Mouse (Mus musculus) ES-CJ7 (cell line): Measurements from ENCODE around the gene Xpot.

Experiments used
- DNase-seq: peaks from one replicate; pipeline ENCODE4 v3.0.0; 2011; ENCODE audit warnings: low read depth, low spot score

Gene Xpot

GRCm38 (mm10) chr10:121626186-121626882 is at the start of gene Xpot:
Gene Xpot (minus strand): TSS chr10:121626332.
- DNase-seq, result peak; percentile 99

GRCm38 (mm10) chr10:121669103-121669502 is 43.0 kb upstream of the Xpot start:
- DNase-seq, result no peak

GRCm38 (mm10) chr10:121665631-121666145 is 39.6 kb upstream of the Xpot start:
- no peak for DNase-seq

DNA sequence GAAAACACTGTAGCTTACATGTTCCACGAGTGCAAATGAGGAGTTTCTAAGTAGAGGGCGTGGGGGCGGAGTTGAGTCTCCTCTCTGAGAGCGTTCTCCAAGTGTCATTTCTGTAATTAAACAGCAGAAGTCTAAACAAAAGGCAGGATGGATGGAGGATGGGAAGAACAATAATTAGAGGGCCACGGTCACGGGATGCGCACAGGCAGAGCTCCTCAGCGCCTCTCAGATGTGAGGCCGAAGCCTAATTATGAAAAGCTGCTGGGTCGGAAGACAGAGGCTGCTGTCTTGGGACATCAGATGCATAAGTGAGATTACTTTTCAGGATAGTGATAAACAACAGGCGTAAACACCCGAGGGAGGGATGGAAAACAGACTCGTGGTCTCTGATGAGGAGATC is 37.5 kb upstream of the Xpot start:
- DNase-seq, result peak; percentile 22

DNA sequence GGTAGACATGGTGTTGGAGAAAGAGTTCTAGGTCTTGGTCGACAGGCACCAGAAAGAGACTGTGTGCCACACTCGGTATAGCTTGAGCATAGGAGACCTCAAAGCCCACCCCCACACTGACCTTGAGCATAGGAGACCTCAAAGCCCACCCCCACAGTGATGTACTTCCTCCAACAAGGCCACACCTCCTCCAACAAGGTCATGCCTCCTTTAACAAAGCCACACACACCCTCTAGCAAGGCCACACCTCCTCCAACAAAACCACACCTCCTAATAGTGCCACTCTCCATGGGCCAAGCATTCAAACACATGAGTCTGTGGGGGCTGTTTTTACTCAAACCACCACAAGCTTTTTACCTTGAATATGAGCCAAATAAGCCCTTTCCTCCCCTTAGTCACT is 36.6 kb upstream of the Xpot start:
- peak; percentile 65 for DNase-seq

DNA sequence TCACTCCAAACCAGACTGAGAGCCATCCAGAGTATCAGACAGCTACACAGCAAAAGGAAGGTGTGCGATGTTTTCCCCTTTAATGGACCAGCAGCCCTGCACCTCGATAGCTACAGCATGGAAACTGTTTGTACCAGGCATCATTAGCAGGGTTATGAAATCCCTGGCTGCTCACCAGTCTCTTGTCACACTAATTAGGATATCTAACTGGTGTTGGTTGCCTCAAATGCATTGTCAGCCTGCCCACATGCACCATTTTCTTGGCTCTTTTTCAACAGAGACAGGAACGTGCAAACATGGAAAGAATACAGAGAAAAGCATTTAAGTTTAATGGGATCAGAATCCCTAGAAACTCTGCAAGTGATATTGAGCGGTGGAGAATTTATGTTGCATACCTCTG is 29.8 kb upstream of the Xpot start:
- no peak for DNase-seq

- DNase-seq, result no peak
Observed at GRCm38 (mm10) chr10:121653079-121653478, 26.9 kb upstream of the Xpot start.

- no peak for DNase-seq
Observed at GRCm38 (mm10) chr10:121646294-121646693, 20.2 kb upstream of the Xpot start.

- DNase-seq, result peak; percentile 31
Observed at GRCm38 (mm10) chr10:121642054-121642947, 16.2 kb upstream of the Xpot start.

DNA sequence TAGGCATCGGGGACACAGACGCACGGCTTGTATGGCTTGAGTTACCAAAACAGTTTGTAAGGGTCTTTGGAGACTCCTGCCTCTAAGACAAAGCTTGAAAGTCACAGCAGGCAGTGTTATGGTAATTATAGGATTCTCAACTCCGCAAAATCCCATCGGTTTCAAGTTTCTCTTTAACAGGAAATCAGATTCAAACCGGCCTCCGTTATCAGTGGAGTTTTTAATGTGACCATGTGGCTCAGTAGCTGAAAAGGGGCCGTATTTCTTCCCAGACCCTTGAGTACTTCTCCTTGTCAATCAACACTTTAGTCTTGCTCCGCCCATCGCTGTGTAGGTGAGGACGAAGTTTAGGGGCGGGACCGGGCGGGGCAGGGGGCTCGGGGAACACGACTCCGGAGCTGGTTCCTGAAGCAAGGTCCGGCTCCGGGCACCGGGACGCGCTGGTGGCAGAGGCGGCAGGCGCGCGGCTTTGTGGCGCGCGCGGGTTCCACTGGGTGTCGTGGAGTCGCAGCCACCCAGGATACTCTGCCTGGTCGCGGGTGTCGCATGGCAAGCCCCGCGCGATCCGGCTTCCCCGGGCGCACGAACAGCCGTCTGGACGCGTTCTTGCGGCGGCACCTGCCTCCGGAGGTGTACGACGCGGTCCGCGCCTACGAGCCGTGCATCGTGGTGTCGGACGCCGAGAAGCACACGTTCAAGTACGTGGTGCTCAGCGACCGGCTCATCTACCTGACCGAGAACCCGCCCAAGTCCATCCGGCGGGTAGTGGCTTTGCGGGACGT is 15.3 kb upstream of the Xpot start, which contains the start of gene D930020B18Rik:
Gene D930020B18Rik (plus strand): TSS at position 317 of the 782 bp plus-strand sequence.
- DNase-seq, result peak; percentile 76

GRCm38 (mm10) chr10:121640944-121641271 is 14.8 kb upstream of the Xpot start:
- no peak for DNase-seq

GRCm38 (mm10) chr10:121640150-121640930 is 14.2 kb upstream of the Xpot start:
- peak; percentile 58 for DNase-seq

DNA sequence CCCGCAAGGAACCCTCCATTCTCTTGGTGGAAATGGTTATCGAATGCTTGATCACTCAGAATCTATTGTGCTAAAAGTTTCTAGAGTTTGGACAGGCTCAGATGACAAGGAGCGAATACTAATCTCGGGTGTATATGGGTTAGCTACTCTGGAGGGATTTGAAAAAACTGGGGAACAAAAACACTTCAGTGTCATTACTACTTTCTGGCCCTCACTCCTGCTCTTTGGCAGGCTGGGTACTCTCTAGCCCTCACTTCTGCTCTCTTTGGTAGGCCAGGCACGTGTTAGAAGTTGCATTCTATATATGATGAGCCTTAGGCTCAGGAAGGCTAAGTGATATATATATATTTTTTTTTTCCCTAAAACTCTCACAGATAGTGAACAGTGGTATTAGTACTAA is 13.4 kb upstream of the Xpot start:
- DNase-seq, result no peak

- DNase-seq, result no peak
Observed at GRCm38 (mm10) chr10:121636276-121636675, 10.1 kb upstream of the Xpot start.

GRCm38 (mm10) chr10:121634159-121634558 is 8.0 kb upstream of the Xpot start:
- peak; percentile 50 for DNase-seq

GRCm38 (mm10) chr10:121628561-121629040 is 2.5 kb upstream of the Xpot start:
- DNase-seq, result peak; percentile 52

GRCm38 (mm10) chr10:121627216-121627852 is 1.2 kb upstream of the Xpot start:
- no peak for DNase-seq

- DNase-seq, result no peak
Observed at GRCm38 (mm10) chr10:121625407-121626185, 536 bp downstream of the Xpot start.

DNA sequence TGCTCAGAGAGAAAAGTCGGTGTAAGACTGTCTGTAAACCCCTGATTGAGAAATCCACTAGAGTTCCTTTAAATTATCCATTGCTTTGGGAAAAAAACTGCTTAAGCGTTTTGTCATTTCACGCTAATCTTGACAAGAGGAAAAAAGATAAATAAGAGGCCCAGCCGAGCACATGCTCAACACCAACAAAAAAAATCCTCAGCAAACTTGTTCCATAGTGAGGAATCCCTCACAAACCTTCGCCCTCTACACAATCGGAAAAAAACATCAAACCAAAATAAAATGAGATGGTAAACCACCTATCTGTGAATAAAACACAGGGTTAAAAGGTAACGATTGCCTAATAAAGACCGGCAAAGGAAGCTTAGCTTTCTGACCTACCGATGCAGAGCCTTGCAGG is 1.1 kb downstream of the Xpot start:
- no peak for DNase-seq

DNA sequence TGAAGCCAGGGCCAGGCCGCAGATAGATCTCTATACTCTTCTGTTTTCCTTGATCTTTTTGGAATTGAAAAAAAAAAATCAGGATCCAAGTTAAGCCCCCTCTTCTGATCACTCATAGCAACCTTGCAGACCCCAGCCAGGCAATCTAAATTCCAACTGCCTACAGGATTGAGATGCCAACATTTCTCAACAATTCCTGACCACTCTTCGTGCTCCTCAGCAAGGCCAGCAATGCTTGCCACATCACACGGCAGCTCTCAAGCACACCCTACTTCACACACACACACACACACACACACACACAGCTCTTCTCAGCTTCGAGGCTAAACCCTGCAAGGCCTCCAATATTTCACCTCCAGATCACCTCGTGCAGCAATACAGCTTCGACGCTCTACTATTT is 2.5 kb downstream of the Xpot start:
- DNase-seq, result no peak
